Mouse (Mus musculus) layer of hippocampus, postnatal 14 days (tissue): ENCODE results near the gene Phb. TPM values are rescaled to one million over a fixed set of nuclear protein-coding genes. Genes with fewer than 3 reads are reported as not detected.
"Not testable (repeated sequence)": the region's sequence is repeated elsewhere in the genome, so short reads cannot be mapped to it uniquely, and the experiment has no call there.

Experiments
- DNase-seq, 2 experiments: peaks; one replicate each; pipeline ENCODE4 v3.0.0; 2021 to 2022; ENCODE audit warnings: low spot score in 2 of 2, mixed read lengths in 1 of 2
- total RNA-seq, 2 experiments: library from RNA; stranded (reverse); gene quantifications; 2 replicates each; pipeline ENCODE4 v1.2.3; 2021

The Phb gene
- total RNA-seq, 2 experiments from 2014 or later = 88.1 to 119 TPM

DNA sequence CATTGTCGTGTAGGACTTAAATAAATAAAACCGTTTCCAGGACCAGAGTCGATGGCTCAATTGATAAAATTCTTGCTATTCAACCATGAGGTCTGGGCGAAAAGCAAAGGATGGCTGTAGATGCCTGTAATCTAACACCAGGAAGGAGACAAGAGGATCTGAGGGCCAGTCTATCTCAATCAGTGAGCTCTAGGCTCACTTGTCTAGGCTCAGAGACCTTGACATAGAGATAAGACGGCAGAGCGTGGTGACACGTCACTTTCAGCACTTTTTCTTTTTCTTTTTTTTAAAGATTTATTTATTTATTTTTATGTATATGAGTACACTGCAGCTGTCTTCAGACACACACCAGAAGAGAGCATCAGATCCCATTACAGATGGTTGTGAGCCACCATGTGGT is 17.2 kb upstream of the Phb start:
- no peak for DNase-seq

DNA sequence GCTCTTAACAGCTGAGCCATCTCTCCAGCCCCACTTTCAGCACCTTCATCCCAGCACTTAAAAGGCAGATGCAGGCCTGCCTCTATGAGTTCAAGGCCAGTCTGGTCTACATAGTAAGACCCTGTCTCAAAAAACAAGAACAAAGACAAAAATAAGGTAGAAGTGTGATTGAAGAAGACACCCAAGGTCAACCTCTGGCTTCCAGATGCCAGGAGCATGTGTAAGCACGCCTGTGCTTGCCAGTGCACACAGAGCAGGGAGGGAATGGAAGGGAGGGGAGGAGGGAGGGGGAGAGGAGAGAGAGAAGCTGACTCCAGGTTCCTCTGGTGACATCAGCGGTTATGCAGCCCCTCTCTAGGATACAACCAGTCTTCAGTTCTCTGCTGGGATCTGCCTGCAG is 16.8 kb upstream of the Phb start:
- DNase-seq = no peak

DNA sequence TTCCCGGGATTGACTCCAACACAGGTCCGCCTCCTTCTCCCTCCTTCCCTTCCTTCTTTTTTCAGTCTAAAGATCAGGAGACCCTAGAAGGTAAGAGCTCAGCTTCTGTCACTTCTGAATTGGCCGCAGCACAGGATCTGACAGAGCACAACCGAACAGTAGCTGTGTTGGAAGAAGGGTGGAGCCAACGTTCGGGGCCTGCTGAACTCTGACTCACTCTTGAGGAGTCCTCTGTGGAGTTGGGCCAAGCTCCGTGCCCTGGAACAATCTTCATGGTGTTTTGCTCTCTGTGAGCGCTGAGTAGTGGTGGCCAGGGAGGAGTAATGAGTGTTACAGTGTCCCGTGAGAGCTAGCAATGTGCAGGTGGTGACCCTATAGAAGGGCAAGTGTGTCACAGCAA is 15.8 kb upstream of the Phb start:
- DNase-seq = no peak

DNA sequence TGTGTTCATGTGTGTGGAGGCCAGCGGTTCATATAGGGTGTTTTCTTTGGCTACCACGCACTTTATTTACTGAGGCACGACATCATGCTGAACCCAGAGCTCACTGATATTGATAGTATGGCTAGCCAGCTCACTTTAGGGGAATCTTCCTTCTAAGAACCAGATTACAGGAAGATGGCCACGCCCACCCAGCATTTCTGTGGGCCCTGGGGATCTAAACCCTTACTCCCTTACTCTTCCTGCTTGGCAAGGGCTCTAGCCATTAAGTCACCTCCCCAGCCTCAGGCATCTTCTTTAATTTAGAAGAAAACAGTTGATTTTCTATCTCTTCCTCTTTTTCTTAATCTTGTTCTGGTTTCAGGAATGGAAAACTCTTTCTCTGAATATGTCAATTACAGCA is 9.3 kb upstream of the Phb start:
- DNase-seq = no peak

DNA sequence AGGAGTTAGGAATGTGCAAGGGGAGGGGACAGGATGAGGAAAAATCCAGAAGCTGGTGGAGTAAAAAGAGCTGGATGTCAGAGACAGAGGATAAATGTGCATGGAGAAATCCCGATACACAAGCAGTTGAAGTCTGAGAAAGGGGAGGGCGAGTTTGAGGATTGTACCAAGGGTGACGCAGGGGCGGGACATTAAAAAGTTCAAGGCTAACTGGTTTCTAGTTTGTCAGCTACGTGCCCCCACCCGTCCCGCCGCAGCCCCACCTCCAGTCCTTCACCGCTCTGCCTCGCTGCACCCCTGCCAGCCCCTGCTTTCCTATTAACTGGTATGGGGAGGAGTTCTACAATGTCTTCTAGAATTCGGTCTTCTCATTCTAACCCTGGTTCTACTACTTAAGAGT is 420 bp downstream of the Phb start:
- no peak for DNase-seq

DNA sequence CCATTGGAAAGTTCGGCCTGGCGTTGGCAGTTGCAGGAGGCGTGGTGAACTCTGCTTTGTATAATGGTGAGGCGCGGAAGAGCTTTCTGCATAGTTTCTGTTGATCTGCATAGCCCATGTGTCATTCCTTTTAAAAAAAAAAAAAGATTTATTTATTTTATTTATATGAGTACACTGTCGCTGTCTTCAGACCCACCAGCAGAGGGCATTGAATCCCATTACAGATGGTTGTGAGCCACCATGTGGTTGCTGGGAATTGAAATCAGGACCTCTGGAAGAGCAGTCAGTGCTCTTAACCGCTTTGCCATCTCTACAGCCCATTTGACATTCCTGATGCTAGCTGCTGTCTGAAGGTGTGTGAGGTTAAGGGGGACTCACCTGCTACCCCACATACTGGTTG is 1.3 kb downstream of the Phb start:
- DNase-seq = not testable (repeated sequence)

DNA sequence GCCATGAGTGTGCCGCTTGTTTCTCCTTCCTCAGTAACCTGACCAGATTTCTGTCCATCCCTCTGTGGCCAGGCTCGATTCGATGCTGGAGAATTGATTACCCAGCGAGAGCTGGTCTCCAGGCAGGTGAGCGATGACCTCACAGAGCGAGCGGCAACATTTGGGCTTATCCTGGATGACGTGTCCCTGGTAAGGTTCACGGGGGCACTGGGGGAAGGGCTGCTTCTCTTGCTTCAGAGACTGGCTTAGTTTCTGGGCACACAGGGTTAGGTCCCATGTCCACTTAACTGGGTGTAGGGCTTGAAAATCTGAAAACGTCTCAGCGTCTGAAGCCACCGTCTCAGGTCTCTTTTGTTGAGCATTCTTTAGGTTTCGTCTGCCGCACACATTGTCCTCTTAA is 8.7 kb downstream of the Phb start:
- DNase-seq = no peak

DNA sequence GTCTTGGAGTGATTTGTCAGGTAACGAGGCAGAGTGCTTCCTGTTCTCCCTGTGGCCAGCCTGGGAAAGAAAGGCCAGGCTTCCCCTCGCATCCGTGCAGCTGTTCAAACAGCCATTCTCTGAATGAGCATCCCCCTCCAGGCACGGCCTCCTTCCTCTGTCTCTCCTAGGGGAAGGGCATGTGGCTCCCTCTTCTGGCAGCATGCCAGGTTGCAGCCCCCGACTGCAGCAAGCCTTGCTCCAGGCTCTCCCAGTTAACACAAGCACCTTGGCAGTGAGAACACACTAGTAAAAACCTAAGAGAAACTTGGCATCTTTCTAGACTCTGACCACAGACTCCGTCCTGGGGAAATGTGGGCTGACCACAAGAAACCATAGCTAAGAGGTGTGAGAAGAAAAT is 9.6 kb downstream of the Phb start:
- DNase-seq = peak; percentile 45 to 47

DNA sequence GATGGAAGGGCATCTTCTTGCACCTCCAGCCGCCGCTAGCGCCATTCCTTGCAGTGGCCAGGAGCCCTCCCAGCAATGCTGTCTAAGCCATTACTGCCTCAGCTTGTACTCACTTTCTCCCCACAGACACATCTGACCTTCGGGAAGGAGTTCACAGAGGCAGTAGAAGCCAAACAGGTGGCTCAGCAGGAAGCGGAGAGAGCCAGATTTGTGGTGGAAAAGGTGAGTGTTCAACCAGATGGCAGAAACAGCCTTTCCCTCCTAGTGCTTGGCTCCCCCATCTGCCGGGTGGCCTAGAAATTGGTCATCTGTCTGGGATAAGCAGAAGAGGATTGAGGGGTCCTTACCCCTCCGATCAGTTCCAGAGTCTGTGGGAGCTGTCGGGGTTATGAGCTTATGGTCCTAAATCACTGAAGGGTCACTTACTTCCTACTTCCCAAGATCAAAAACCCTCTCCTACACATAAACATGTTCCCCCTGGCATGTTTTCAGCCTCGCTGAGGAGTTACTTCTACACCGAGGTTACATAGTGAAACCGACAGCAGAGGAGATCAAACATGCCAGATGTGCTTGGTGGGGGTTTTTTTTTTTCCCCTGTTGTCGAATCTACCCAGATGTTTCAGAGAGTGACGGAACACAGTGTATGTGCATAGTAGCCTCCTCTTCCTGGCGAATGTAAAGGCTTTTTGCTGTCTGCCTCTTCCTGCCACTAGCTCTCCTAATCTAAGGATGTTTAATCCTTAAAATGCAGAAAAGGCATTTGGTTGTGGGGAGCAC is 11.4 kb downstream of the Phb start:
- DNase-seq = no peak

DNA sequence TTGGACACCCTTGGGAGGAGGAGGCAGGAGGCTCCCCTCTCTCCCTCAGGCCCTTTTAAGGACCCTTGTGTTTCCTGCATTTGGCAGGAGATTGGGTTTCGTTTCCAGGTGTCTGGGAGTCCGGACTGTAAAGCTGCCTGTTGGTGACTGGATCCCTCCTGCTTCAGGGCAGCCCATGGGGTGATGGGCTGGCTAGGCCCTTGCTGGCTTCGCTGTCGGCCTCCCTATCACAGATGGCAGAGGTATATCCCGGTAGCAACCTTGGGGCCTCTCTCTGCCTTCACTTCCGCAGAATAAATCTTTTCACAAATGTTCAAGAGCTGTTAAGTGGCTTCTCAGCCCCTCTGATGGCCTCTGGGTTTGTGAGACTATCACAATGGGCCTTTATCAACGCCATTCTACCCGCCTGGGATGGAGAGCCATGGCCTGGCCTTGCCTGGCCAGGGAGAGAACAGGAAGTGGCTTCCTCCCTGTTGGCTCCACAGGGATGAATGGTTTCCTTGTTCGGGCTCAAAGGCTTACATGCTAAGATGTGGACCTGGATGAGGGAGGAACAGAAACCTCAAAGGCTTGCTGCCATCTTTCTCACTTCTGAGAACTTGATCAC is 15.3 kb downstream of the Phb start:
- DNase-seq = no peak

DNA sequence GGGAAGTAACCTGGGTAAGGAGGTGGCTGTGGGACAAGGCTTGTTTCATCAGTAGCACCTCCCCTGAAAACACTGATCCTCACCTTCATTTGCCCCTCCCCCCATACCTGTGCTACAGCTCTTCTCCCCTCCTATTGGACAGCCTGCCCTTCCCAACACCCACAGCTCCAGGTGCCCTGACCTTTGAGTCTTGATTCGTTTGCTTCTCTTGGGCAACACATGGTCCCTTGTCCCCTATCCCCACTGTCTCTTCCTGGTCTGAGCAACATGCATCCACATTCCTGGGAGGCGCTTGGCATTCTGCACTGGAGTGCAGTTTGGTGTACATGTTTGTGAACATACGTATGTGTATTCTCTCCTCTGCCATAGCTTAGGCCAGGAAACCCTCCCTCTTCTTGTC is 16.2 kb downstream of the Phb start:
- no peak for DNase-seq

DNA sequence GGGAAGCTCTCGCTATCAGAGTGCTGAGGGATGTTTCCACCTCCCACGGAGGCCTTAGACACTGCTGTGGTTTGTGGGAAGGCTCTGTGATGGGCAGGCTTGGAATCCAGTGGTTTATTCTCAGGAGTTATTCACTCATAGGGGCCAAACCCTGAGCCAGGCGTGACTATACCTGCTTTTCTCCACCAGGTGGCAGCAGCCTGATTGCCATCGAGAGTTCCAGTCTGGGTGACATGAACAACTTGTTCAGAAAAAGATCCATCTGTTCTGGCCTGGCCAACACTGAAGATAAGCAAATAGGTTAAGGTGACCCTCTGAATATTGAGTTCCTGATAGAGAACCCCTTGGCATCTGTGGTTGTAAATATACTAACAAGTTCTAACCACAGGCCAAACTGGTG is 19.3 kb downstream of the Phb start:
- DNase-seq = peak; percentile 78 to 87

DNA sequence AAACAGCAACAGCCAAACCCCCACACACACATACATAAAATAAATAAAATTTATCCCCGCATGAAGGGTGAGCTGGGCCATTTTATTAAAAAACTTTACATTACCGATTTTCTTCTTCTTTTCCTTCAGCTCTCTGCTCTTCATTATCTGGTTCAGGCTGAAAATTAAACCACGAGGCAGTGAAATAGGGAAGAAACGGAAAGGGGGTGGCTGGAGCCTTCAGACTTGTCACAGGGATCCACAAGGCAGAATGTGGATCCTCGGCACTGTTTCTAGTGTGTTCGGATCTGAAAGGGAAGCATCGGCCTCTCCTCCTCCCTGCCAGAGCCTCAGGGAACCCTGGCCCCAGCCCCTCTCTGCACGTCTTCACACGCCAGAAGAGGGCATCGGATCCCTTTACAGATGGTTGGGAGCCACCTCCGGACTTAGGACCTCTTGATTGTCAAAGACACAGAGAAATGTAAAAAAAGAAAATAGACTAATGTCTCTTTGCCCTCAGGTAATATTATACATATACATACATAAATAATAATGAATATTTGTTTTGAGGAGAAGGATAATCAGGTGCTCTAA is 20.4 kb downstream of the Phb start:
- no peak for DNase-seq

DNA sequence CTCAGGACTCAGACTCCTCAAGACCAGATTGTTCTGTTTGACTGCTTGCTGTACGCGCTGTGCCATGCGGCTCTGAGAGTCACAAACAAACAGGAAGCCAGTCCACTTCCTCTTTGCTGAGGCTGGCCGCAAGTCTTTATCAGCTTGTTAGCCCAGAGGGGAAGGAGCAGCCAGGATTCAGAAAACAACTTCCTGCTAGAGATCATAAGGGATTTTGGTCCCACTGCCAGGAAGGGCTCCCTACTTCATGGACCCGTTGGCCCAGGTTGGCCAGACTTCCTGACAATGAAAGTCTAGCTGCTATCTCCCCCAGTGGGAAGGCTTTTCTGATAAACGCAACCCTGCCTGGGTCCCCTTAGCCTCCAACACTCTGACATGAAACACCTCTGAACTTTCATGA is 21.8 kb downstream of the Phb start:
- peak in 1 of 2 experiments; percentile 28 for DNase-seq

DNA sequence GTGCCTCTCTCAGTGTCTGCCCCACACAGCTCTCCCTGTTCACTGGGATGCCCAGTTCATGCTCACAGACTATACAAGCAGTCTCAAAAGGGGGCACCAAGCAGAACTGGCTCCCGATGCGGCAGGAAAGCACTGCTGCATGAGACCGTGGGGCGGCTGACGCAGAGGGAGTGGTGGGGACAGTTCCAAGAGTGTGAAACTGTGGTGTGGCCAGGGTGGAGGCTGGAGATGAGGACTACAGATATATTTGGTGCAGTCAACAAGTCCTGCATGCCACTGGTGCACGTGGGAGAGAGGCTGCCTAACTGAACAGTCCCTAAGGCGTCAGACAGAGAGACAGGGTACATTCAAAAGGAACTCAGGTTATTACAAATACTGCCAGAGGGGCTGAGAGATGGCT is 22.2 kb downstream of the Phb start:
- DNase-seq = no peak

DNA sequence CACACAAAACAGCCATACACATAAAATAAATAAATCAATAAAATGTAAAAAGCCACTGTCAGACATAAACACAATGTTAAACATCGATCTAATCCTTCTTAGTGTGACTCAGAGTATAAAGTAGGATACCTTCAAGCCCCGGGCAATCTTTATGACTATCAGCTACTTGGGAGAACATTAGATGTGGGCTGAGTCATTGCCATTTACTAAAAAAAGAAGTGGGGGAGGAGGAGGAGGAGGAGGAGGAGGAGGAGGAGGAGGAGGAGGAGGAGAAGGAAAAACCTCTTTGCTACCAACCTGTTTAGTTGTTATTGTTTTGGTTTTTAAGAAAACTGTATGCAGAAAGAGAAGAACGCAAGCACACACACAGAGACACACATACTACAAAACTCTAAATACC is 22.8 kb downstream of the Phb start:
- no peak for DNase-seq

DNA sequence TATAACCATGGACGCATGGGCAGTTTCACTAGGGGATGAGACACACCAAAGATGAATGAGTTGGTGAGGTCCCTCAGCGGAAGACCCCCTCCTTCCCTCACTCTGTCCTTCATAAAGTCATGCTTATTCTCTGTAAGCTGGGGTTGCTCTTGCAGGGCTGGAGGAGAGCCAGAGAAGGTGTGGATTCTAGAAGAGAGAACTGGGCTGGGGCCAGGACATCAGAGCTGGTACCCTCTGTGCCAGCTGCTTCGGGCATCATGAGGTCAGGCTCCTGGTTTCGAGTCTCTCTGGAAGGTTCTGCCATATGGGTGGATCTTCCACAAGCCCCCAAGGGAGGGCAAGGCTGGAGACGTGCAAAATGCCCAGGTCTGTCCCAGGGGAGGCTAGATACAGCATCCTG is 31.8 kb downstream of the Phb start:
- no peak for DNase-seq

DNA sequence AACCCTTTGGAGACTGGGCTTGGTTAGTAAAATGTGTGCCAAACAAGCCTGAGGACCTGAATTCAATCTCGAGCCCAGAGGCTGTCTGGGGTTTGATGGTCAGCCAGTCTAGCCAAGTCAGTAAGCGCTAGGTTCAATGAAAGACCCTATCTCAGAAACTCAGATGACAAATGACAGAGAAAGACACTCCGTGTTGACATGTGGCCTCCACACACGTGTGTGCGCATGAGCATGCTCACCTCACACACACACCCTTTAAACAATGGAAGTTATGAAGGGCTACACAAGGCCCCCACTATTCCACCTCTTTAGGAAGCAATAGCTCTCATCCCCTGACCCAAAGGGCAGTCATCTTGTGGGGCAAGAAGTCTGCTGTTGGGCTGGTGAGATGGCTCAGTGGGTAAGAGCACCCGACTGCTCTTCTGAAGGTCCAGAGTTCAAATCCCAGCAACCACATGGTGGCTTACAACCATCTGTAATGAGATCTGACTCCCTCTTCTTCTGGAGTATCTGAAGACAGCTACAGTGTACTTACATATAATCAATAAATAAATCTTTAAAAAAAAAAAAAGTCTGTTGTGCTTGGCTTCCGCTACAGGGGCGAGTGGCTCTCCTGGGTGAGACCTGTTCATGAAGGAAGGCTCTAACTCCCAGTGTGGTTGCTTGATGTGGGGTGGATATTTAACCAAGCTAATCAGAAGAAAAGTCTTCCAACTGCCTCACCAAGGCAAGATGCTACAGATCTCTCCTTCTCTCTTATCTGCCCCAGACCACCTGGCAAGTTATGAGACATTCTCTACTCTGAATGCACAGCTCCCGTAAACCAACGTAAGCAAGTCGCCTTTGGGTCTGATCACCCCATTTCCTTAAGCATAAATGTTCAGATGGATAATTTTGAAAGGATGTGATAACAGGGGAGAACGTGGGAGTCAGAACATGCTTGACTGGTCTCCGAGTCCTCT is 34.3 kb downstream of the Phb start:
- DNase-seq = no peak

DNA sequence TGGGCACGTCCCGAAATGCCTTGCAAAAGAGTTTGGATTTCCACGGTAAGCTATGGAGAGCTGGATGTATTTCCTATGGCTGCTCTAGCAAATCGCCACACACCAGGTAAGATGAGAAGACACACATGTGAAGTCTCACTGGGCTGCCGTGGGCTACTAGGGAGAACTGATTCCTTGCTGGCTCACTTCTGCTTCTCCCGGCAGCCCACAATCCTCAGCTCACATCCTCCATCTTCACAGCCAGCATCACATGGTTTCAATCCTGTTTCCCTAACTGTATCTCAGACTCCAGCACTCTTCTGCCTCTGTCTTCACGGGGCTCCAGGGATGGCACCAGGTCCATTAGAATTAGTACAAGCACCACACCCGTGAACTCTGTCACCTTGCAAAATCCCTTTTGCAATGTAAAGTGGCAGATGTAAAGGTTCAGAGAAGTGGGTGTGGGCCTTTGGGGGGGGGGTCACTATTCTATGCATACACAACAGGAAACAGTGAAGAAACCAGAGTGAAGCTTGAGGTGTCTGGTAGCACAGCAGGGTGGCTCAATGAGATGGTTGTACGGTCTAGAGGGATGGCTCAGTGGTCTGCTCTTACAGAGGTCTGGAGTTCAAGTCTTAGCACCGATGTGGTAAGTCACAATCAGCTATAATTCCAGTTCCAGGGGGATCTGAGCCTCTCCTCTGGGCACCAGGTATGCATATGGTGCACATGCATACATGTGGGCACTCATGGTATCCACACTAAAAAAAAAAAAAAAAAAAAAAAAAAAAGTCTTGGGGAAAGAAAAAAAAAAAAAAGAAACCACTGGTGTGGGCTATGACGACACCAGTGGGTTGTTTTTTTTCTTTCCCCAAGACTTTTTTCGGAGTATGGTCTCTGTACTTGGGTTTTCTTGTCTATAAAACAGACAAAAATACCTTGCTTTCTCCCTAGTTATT is 37.5 kb downstream of the Phb start:
- DNase-seq = no peak

DNA sequence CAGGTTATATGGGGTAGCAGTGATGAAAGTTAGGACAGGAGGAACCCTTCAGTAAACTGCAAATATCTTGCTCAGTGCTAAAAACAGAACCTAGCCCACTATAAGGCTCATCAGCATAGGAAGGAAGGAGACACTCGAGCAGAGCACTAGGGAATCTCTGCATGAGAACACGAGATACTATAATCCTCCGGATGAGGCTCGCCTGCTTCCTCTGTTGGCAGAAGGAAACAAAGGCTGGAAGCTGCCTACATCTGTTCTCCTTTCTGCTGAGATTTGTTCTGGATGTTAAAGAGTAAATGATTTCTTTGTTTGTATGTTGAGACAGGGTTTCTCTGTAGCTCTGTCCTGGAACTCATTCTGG is 38.2 kb downstream of the Phb start:
- peak in 1 of 2 experiments; percentile 20 for DNase-seq
